Mouse (Mus musculus) R1 (cell line): Measurements from ENCODE around the gene Gm11009.
"Not testable (repeated sequence)": the region's sequence is repeated elsewhere in the genome, so short reads cannot be mapped to it uniquely, and the experiment has no call there.

Experiments used
- DNase-seq: peaks from one replicate; pipeline ENCODE4 v3.0.0-alpha.2; 2018; ENCODE audit warnings: low read depth, low spot score

The Gm11009 gene

GRCm38 (mm10) chr2:176319394-176319793, at the start of gene Gm11009:
TSS of gene Gm11009 (minus strand) at chr2:176319494.
- not testable (repeated sequence) for DNase-seq
